Mouse (Mus musculus): ENCODE data around the gene Tert. TPM values are rescaled to one million over a fixed set of nuclear protein-coding genes. Genes with fewer than 3 reads are reported as not detected.

Gene Tert
- total RNA-seq (2014; rRNA removed) (6.5 and 8.9 TPM in 2 replicates), polyA plus RNA-seq (2015; fragmentation: Nextera tagmentation; extraction: Ambion mirVana) (0.86 and 2.4 TPM in 2 replicates)

DNA sequence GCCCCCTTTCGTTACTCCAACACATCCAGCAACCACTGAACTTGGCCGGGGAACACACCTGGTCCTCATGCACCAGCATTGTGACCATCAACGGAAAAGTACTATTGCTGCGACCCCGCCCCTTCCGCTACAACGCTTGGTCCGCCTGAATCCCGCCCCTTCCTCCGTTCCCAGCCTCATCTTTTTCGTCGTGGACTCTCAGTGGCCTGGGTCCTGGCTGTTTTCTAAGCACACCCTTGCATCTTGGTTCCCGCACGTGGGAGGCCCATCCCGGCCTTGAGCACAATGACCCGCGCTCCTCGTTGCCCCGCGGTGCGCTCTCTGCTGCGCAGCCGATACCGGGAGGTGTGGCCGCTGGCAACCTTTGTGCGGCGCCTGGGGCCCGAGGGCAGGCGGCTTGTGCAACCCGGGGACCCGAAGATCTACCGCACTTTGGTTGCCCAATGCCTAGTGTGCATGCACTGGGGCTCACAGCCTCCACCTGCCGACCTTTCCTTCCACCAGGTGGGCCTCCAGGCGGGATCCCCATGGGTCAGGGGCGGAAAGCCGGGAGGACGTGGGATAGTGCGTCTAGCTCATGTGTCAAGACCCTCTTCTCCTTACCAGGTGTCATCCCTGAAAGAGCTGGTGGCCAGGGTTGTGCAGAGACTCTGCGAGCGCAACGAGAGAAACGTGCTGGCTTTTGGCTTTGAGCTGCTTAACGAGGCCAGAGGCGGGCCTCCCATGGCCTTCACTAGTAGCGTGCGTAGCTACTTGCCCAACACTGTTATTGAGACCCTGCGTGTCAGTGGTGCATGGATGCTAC is at the start of gene Tert:
Gene Tert, plus strand, starts transcription at position 167 of the 805 bp plus-strand sequence.
- TF ChIP-seq CTCF (IDR thresholded peaks at IDR 0.05; ENCODE audit: low read depth), result peak; percentile 68
- 8% methylated on average over 47 of the region's 47 CpGs for WGBS

GRCm38 (mm10) chr13:73577277-73577676 is 49.4 kb upstream of the Tert start:
- Histone ChIP-seq H3K27me3 (ENCODE audit: insufficient read depth, low read length) (no peaks in the 10 kb centered on the region), H3K4me1 (ENCODE audit: insufficient read depth) (no peaks in the 10 kb centered on the region), H3K36me3 (ENCODE audit: insufficient read depth) (no peaks in the 10 kb centered on the region), H3K4me3 (ENCODE audit: low read depth, low read length) (no peak overlapping the region), H3K4me2 (ENCODE audit: low read depth) (no peak overlapping the region), H3K27ac (ENCODE audit: low read depth, low read length) (no peak overlapping the region), H3K9ac (no peak overlapping the region), H3K9me3 (ENCODE audit: low read length) (no peaks in the 10 kb centered on the region)
- TF ChIP-seq CTCF (IDR thresholded peaks at IDR 0.05; ENCODE audit: low read depth), result no peak
- 78% methylated on average over 2 of the region's 2 CpGs for WGBS
- ATAC-seq (no peak), DNase-seq (no peak)

More for the DNA sequence above, at the start of gene Tert:
- Histone ChIP-seq H3K27ac (ENCODE audit: low read depth, low read length) (peak within 1 kb of the TSS; percentile 59; the same call in 1 of the 2 replicates), H3K4me1 (ENCODE audit: insufficient read depth) (peaks cover 21% of the 10 kb centered on the region), H3K9me3 (ENCODE audit: low read length) (no peaks in the 10 kb centered on the region), H3K9ac (peak within 1 kb of the TSS; percentile 74), H3K4me2 (ENCODE audit: low read depth) (peak within 1 kb of the TSS; percentile 95), H3K4me3 (ENCODE audit: low read depth, low read length) (peak within 1 kb of the TSS; percentile 54), H3K36me3 (ENCODE audit: insufficient read depth) (peaks cover 9% of the 10 kb centered on the region; the same call in 1 of the 2 replicates), H3K27me3 (ENCODE audit: insufficient read depth, low read length) (no peaks in the 10 kb centered on the region)
- ATAC-seq, result peak; percentile 86
- DNase-seq, result peak; percentile 73

DNA sequence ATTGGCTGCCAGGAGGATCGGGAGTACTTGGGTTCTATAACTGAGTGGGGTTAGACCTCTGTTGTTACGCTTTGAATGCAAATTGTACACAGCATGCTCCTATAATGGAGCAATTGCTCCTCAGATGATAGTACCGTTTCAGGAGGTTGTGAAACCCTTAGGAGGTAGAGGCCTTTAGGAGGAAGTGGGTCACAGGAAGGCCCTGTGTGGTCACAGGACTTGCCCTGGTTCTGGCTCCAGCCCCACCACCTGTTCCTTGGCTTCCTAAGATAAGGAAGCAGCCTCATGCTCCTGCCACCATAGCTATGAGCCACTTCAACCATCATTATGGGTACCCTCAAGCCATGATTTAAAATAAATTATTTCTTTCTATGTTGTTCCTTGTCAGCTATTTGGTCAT is 35.2 kb upstream of the Tert start:
- DNase-seq, result no peak
- H3K9me3 ChIP-seq (ENCODE audit: low read length), result no peaks in the 10 kb centered on the region
- TF ChIP-seq CTCF (IDR thresholded peaks at IDR 0.05; ENCODE audit: low read depth), result no peak
- no peak overlapping the region for H3K4me3 ChIP-seq (ENCODE audit: low read depth, low read length)
- H3K36me3 ChIP-seq (ENCODE audit: insufficient read depth), result no peaks in the 10 kb centered on the region
- ATAC-seq, result no peak
- no peaks in the 10 kb centered on the region for H3K4me1 ChIP-seq (ENCODE audit: insufficient read depth)
- H3K27ac ChIP-seq (ENCODE audit: low read depth, low read length), result no peak overlapping the region
- 86% methylated on average over 3 of the region's 3 CpGs for WGBS
- no peak overlapping the region for H3K4me2 ChIP-seq (ENCODE audit: low read depth)
- H3K27me3 ChIP-seq (ENCODE audit: insufficient read depth, low read length), result no peaks in the 10 kb centered on the region
- H3K9ac ChIP-seq, result no peak overlapping the region

- Histone ChIP-seq H3K4me3 (ENCODE audit: low read depth, low read length) (no peak overlapping the region), H3K4me1 (ENCODE audit: insufficient read depth) (no peaks in the 10 kb centered on the region), H3K4me2 (ENCODE audit: low read depth) (no peak overlapping the region), H3K36me3 (ENCODE audit: insufficient read depth) (no peaks in the 10 kb centered on the region), H3K27ac (ENCODE audit: low read depth, low read length) (no peak overlapping the region), H3K9me3 (ENCODE audit: low read length) (no peaks in the 10 kb centered on the region), H3K9ac (no peak overlapping the region), H3K27me3 (ENCODE audit: insufficient read depth, low read length) (no peaks in the 10 kb centered on the region)
- TF ChIP-seq CTCF (IDR thresholded peaks at IDR 0.05; ENCODE audit: low read depth), result no peak
- no peak for ATAC-seq
- no peak for DNase-seq
- WGBS, result 48% methylated on average over 2 of the region's 2 CpGs
Observed at GRCm38 (mm10) chr13:73592546-73592945, 34.2 kb upstream of the Tert start.

- WGBS, result 80% methylated on average over 4 of the region's 4 CpGs
- Histone ChIP-seq H3K36me3 (ENCODE audit: insufficient read depth) (no peaks in the 10 kb centered on the region), H3K9me3 (ENCODE audit: low read length) (no peaks in the 10 kb centered on the region), H3K4me3 (ENCODE audit: low read depth, low read length) (no peak overlapping the region), H3K27me3 (ENCODE audit: insufficient read depth, low read length) (no peaks in the 10 kb centered on the region), H3K4me1 (ENCODE audit: insufficient read depth) (no peaks in the 10 kb centered on the region), H3K4me2 (ENCODE audit: low read depth) (no peak overlapping the region), H3K27ac (ENCODE audit: low read depth, low read length) (no peak overlapping the region), H3K9ac (no peak overlapping the region)
- DNase-seq, result no peak
- TF ChIP-seq CTCF (IDR thresholded peaks at IDR 0.05; ENCODE audit: low read depth), result no peak
- no peak for ATAC-seq
Observed at GRCm38 (mm10) chr13:73596276-73596675, 30.4 kb upstream of the Tert start.

DNA sequence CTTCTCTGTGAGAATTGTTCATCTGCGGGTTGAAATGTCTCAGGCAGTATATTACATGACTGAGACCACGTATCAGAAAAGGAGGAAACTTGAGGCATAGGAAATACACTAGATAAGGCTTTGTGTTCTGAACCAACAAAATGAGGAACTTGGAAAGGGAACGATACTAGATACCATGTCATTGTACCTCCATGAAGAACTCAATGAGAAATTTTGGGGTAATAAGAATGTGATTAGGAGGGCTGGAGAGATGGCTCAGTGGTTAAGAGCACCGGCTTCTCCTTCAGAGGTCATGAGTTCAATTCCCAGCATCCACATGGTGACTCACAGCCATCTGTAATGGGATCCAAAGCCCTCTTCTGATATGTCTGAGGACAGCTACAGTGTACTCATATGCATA is 26.5 kb upstream of the Tert start:
- 84% methylated on average over 4 of the region's 4 CpGs for WGBS
- Histone ChIP-seq H3K27me3 (ENCODE audit: insufficient read depth, low read length) (no peaks in the 10 kb centered on the region), H3K27ac (ENCODE audit: low read depth, low read length) (no peak overlapping the region), H3K4me1 (ENCODE audit: insufficient read depth) (peaks cover 14% of the 10 kb centered on the region), H3K4me2 (ENCODE audit: low read depth) (no peak overlapping the region), H3K36me3 (ENCODE audit: insufficient read depth) (no peaks in the 10 kb centered on the region), H3K9me3 (ENCODE audit: low read length) (no peaks in the 10 kb centered on the region), H3K9ac (no peak overlapping the region), H3K4me3 (ENCODE audit: low read depth, low read length) (no peak overlapping the region)
- ATAC-seq, result no peak
- no peak for DNase-seq
- TF ChIP-seq CTCF (IDR thresholded peaks at IDR 0.05; ENCODE audit: low read depth), result no peak

DNA sequence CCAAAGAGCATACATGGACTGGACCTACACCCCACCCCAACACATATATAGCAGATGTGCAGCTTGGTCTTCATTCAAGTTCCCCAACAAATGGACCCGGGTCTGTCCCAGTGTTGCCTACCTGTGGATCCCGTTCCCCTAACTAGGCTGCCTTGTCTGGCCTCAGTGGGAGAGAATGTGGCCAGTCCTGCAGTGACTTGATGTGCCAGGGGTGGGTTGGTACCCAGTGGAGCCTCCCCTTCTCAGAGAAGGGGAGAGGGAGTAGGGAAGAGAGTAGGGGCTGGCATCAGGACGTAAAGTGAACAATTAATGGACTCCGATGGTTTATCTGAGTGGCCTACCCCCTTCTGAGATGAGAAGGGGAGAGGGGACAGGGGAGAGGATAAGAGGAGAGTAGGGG is 23.7 kb upstream of the Tert start:
- Histone ChIP-seq H3K27ac (ENCODE audit: low read depth, low read length) (no peak overlapping the region), H3K9ac (peak overlapping the region; percentile 85), H3K4me1 (ENCODE audit: insufficient read depth) (peaks cover 14% of the 10 kb centered on the region), H3K27me3 (ENCODE audit: insufficient read depth, low read length) (no peaks in the 10 kb centered on the region), H3K9me3 (ENCODE audit: low read length) (no peaks in the 10 kb centered on the region), H3K4me2 (ENCODE audit: low read depth) (peak overlapping the region; percentile 94), H3K4me3 (ENCODE audit: low read depth, low read length) (peak overlapping the region; percentile 87), H3K36me3 (ENCODE audit: insufficient read depth) (peaks cover 17% of the 10 kb centered on the region)
- WGBS, result 64% methylated on average over 4 of the region's 4 CpGs
- TF ChIP-seq CTCF (IDR thresholded peaks at IDR 0.05; ENCODE audit: low read depth), result no peak
- ATAC-seq, result no peak
- no peak for DNase-seq
